Mouse (Mus musculus): ENCODE data around the gene Lrp11. TPM values are rescaled to one million over a fixed set of nuclear protein-coding genes. Genes with fewer than 3 reads are reported as not detected.
"Not testable (repeated sequence)": the region's sequence is repeated elsewhere in the genome, so short reads cannot be mapped to it uniquely, and the experiment has no call there.

The Lrp11 gene
- total RNA-seq (2021), result 1 to 10 TPM; 2.2 to 2.6 TPM
- long read RNA-seq, experiment 1, partial matches to known transcripts, result 0 of 2 reads
- long read RNA-seq, experiment 1, other reads (novel, unspliced or antisense), result 1 of 2 reads
- long read RNA-seq, experiment 2, partial matches to known transcripts, result 0 of 3 reads
- long read RNA-seq, experiment 2, other reads (novel, unspliced or antisense), result 0 of 3 reads

DNA sequence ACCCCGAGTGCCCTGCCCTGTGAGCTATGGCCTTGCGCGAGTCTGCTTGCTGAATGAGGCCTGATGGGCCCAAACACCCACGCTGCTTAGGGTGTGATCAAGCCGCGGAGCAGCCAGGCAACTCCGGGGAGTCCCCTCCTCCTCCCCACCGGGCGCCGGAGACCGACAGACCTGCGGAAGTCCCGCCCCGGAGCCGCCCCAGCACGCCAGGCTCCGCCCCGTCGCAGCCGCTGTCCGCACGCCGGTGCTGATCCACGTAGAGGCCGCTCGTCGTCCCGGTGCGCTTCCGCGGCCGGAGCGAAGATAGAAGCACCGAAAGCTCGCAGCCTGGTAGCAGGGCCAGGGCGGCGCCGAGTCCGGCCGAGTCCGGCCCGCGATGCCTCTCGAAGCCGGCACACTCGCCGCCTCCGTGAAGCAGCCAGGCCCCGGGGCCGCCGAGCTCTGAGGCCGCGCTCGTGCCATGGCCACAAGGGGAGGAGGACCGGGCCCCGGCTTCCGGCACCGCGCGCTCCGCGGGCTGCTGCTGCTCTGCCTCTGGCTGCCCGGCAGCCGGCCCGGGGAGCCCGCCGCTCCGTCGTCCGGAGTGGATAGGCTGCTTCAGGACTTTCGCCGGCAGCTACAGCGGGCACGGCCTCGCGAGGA lies at the start of gene Lrp11:
Gene Lrp11 (plus strand): TSS at position 209 of the 642 bp plus-strand sequence.
- peak; percentile 86 for DNase-seq

DNA sequence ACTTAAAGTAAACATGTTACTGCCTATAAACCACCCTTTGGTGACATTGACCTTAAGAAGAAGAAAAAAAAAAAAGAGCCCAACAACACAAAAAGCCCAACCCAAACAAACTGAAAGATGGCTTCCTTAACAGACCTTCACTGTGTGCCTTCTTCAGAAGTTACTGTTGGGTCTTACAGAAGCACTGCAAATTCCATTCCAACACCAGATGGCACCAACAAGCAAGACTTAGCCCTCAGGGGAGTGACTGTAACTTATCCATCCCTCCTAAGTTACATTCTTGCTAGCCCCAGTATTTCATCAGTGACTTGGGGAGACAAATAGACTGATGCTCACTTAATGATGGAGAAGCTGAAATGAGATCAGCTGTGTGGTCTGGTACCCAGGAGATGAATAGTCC lies 11.6 kb upstream of the Lrp11 start:
- DNase-seq, result no peak

DNA sequence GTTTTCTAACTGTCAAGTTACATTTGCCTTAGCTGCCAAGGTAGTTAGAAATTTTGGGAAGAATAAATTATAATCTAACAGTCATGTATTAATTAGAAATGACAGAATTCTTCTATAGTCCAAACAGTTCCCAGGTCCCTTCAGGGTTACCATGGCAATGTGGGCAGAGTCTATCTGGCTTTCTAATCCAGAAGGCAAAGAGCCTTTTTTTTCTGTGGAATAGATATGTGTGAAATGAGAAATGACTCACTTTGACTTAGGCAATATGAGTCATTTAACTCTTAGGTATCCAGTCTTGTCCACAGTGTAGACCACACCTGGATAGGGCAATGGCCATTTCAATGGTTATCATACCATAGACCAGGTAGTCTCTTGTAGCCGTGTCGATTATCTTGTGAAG lies 8.2 kb upstream of the Lrp11 start:
- no peak for DNase-seq

DNA sequence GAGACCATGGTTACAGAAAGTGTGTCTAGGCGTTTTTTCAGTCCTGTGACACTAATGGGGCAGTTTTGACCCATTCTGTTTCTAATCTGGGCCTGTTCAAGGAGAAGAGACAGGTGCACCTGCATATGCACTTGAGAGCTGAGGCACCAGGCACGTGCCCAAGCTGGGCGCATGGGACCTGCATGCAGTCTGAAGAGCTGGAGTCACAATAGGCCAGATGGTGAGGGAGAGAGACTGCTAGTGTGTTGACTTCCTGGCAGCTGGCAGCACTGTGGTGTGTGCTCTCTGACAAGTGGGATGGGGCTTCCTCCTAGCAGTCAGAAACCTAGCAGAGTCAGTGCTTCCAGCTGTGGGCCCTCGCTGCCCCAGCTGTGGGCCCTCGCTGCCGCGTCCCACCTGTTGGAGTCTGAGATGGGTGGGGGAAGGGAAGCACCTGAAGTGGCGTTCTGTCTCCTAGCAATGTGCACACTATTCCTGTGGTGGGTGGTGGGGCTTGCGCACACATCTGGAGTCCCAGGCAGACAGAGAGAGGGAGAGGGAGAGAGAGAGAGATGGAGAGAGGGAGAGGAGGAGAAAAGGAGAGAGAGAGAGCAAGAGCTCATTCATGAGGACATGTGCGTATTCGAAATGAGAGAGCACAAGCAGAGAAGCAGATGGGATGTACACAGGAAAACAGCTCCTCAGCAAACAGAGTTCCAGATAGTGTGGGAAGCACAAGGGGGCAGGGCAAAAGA lies 7.3 kb upstream of the Lrp11 start:
- no peak for DNase-seq

DNA sequence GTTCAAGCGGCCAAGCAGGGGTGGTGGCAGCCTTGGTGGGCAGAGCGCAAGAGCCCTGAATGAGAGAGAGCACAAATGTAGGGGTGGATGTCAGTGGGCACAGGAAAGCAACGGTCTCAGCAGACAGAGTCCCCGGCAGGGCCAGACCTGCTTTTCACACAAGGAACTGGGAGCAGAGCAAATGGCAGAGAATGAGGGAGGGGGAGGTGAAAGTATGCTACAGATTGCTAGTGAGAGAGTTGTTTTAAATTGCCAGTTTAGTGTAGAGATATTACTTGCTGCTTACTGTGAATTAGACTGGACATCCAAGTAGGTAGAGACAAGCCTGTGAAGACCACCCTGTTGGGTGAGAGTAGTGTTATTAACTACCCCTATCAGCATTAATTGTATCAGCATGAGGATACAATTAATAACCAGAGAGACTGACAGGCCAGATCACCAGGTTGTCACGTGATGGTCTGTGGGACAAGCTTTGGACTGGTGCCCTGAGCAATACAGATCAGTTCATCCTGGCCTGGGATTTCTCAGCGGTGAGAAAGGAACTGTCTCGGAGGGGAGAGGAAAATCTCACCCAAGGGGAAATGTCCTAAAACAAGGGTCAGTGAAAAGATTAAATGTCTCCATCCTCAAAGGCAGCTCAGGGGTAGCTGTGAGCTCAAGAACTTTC lies 6.6 kb upstream of the Lrp11 start:
- no peak for DNase-seq

GRCm38 (mm10) chr10:7586771-7587170 lies 2.8 kb upstream of the Lrp11 start:
- no peak for DNase-seq

GRCm38 (mm10) chr10:7590234-7590689 lies 662 bp downstream of the Lrp11 start:
- DNase-seq, result no peak

GRCm38 (mm10) chr10:7590792-7591191 lies 1.2 kb downstream of the Lrp11 start:
- DNase-seq, result no peak

GRCm38 (mm10) chr10:7594797-7595196 lies 5.2 kb downstream of the Lrp11 start:
- DNase-seq, result no peak

DNA sequence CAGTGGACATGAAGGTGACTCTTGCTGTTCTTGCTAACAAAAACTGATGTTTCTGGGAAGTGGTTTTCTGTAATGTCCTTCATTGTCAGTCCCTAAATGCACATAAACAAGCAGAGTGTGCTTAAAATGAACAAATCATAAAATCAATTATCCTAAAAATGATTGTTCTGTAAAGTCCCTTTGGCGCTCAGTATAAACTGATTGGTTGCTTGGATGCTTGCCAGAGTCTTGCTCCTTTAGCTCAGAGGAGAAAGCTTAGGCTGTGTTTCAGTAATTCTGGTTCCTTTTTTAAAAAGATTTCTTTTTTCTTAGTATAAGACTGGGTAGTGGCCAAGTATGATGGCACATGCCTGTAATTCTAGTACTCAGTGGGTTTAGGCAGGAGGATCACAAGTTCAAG lies 6.7 kb downstream of the Lrp11 start:
- no peak for DNase-seq

DNA sequence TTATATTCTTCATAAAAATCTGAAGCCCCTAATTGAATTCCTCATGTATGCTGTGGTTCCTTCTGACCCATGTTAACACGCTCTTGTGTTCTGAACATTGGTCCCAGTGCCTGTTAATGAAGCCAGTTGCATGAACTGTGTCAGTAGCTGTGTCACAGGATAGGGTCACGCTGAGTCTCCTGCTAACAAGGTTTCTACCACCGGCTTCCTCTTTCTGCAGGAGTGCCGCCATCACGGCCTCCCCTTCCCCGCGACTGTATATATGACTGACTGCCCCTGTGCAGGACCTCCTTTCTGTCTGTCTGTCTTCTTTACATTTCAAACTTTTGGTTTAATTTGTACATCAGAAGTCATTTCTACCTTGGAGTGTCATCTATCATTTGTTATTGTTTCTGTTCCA lies 8.6 kb downstream of the Lrp11 start:
- no peak for DNase-seq

GRCm38 (mm10) chr10:7600647-7601046 lies 11.0 kb downstream of the Lrp11 start:
- DNase-seq, result peak; percentile 16

DNA sequence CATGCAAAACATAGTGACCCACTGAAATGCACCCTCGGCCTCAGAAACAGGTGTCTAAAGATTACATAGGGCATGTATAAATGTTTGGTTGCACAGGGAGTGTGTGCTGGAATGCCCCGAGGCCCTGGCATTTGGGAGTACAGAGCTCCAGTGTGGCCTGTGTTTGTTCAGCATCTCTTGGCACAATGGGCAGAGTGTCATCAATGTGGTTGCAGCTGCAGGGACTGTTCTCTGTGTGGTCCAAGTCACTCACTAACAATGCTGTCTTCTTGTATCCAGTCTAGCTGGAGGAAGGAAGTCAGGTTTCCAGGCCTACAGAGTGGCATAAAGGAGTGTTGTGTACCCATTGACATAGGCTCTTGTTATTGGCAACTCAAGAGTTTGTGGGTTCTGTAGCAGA lies 15.6 kb downstream of the Lrp11 start:
- no peak for DNase-seq

- DNase-seq, result no peak
Measured at GRCm38 (mm10) chr10:7606437-7606836, 16.8 kb downstream of the Lrp11 start.

DNA sequence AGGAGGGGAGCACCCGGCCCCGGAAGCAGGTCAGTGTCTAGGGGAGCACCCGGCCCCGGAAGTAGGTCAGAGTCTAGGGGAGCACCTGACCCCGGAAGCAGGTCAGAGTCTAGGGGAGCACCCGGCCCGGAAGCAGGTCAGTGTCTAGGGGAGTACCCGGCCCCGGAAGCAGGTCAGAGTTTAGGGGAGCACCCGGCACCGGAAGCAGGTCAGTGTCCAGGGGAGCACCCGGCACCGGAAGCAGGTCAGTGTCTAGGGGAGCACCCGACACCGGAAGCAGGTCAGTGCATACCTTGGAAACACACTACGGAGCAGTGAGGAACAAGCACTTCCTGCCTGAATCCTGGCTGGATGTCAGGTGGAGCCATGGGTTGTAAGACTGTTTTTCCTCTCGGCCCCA lies 19.0 kb downstream of the Lrp11 start:
- no peak for DNase-seq

DNA sequence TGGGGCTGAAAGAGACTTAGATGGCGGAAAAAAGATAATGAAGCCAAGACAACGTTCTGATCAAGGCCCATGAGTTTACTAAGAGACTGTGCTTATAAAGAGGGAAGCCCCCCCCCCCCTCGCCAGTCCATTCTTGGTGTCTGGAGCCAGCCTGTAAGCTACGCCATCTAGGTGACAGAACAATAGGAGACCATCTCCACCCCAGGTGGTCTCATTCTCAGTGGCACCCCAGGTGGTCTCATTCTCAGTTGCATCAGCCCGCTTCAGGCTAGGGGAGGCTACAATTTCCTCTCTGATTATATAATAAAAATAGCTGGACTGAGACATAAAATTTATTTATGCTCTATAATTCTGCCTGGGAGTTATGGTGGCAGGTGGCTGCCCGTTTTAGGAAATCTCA lies 22.0 kb downstream of the Lrp11 start:
- no peak for DNase-seq

- DNase-seq, result not testable (repeated sequence)
Measured at GRCm38 (mm10) chr10:7612210-7612609, 22.6 kb downstream of the Lrp11 start.

DNA sequence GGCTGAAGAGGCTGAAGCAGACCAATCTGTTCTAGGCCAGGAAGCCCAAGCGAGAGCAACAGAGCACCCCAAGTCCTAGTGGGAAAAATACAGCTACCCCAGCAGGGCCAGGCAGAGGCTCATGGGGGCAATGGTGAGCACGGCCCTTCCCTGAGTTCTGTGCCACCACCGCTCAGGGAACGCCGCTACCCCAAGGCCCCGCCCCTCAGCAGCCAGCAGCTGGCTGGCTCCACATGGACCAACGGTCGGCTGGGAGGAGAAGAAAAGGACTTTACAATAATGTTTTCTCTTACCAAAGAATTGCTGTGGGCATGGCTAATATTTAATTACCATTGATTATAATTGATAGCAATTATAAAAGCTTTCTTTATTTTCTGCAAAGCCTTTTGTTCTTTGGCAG lies 25.2 kb downstream of the Lrp11 start:
- no peak for DNase-seq

- DNase-seq, result not testable (repeated sequence)
Measured at GRCm38 (mm10) chr10:7617146-7617545, 27.5 kb downstream of the Lrp11 start.

DNA sequence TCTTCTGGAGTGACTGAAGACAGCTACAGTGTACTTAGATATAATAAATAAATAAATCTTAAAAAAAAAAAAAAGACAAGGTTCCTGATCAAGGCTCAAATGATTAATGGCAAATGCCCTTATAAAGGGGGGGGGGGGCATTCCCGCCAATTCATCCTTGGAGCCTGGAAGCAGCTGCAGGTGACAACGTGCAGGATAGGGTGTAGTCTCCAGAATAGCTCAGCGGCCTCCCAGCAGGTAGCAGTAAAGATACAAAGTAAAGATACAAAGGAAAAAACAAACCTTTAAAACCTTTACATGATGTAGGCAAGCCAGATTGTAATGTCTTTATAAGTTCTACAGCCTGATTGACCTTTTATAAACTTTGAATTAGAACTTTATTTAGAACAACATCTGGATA lies 28.0 kb downstream of the Lrp11 start:
- DNase-seq, result not testable (repeated sequence)

GRCm38 (mm10) chr10:7619821-7620241 lies 30.2 kb downstream of the Lrp11 start:
- DNase-seq, result no peak

DNA sequence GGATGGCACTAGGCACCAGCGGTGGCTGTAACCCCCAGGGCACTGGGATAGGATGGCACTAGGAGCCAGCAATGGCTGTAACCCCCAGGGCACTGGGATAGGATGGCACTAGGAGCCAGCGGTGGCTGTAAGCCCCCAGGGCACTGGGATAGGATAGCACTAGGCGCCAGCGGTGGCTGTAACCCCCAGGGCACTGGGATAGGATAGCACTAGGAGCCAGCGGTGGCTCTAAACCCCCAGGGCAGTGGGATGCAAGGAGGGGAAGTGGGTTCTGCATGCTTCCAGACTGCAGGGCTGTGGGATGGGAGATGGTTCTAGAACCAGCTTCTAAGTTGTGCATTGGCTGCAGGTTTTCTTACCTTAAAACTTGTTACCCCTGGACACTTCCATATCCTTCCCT lies 31.1 kb downstream of the Lrp11 start:
- DNase-seq, result no peak

- DNase-seq, result peak; percentile 26
Measured at GRCm38 (mm10) chr10:7622378-7622777, 32.8 kb downstream of the Lrp11 start.

Measured in gastrocnemius, postnatal 25 days (tissue).